Mouse (Mus musculus) lung, embryonic 15.5 days (tissue): ENCODE results near the gene Urm1. TPM values are rescaled to one million over a fixed set of nuclear protein-coding genes. Genes with fewer than 3 reads are reported as not detected.
"Not testable (repeated sequence)": the region's sequence is repeated elsewhere in the genome, so short reads cannot be mapped to it uniquely, and the experiment has no call there.

Source experiments
- ATAC-seq: fragments of 200-750 bp; cut with Nextera tagmentation; 2 replicates; pipeline ENCODE4 v1.8.0; 2017; ENCODE audit warnings: moderate number of reproducible peaks, borderline replicate concordance; ENCODE audit not compliant: low FRiP score, low TSS enrichment; ENCODE audit errors: extremely low read depth
- H3K27ac ChIP-seq: fragments of 300-500 bp; sonication (generic); 2 replicates; pipeline ENCODE4 v1.5.1; 2015; ENCODE audit warnings: moderate library complexity, mild to moderate bottlenecking, inconsistent platforms
- H3K27me3 ChIP-seq: fragments of 300-500 bp; sonication (generic); 2 replicates; pipeline ENCODE4 v1.6.1; 2015; ENCODE audit warnings: inconsistent platforms
- H3K36me3 ChIP-seq: fragments of 300-500 bp; sonication (generic); 2 replicates; pipeline ENCODE4 v1.6.1; 2015; ENCODE audit warnings: inconsistent platforms
- H3K4me1 ChIP-seq: fragments of 300-500 bp; sonication (generic); 2 replicates; pipeline ENCODE4 v1.6.1; 2015; ENCODE audit warnings: inconsistent platforms
- H3K4me2 ChIP-seq: fragments of 300-500 bp; sonication (generic); 2 replicates; pipeline ENCODE4 v1.6.1; 2015; ENCODE audit warnings: inconsistent platforms, mild to moderate bottlenecking, moderate library complexity
- H3K4me3 ChIP-seq: fragments of 300-500 bp; sonication (generic); 2 replicates; pipeline ENCODE4 v1.5.1; 2015; ENCODE audit warnings: mild to moderate bottlenecking, inconsistent platforms
- H3K9ac ChIP-seq: fragments of 300-500 bp; sonication (generic); 2 replicates; pipeline ENCODE4 v1.6.1; 2015; ENCODE audit warnings: inconsistent platforms
- H3K9me3 ChIP-seq: fragments of 300-500 bp; sonication (generic); 2 replicates; pipeline ENCODE4 v1.6.1; 2016; ENCODE audit warnings: inconsistent platforms
- WGBS: fragments of 180-500 bp; shearing (Covaris S2); methylation state at CpG from one replicate; pipeline ENCODE4 v1.1.7; 2015; 5-methylcytosine and 5-hydroxymethylcytosine counted together
- polyA plus RNA-seq: library from polyadenylated mRNA; unstranded; fragments of >200 nt; fragmentation: Nextera tagmentation; extraction: Ambion mirVana; gene quantifications from 2 replicates; pipeline ENCODE4 v1.2.1, GENCODE M21; 2015

Urm1 gene
- 22.0 and 27.2 TPM in 2 replicates for polyA plus RNA-seq

DNA sequence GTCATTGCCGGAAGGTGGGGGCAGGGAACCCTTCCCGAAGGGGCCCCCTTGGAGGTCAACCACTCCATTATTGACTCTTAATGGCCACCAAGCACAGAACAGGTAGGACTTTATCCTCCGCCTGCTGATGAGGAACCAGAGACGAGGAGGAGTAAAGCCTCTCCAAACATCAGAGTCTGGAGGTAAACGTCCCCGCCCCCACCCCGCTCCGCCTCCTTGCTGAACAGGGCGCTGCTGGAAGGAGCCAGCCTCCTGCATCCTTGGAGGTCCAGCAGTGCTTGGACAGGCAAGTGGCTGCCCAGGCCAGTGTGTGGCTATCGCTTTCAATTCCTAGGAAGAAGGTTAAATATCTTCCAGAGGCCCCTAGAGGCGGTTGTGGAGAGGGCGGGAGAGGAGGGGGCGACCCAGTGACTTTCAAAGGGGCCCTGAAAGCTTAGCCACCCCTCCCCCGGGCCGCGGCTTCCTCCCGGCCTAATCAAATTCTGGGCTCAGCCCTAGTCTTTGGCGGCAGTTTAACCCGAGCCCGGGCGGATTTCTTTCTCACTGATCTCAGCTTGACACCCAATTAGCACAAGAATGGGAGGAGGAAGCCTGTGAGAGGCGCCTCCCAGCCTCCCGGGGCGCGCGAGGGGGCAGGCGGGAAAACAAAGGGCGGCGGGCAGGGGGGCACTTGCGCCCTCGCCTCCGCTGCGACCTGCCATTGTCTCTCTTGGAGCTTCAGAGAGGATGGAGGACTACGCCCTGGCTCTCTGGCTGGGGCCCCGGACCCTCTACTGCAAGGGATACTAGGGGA, at the start of gene Urm1:
TSS of gene Urm1 (plus strand) at position 51 of the 793 bp plus-strand sequence.
- peak; percentile 87 for ATAC-seq
- peak within 1 kb of the TSS; percentile 95 for H3K27ac ChIP-seq
- under 1% methylated on average over 35 of the region's 35 CpGs for WGBS
- H3K4me3 ChIP-seq = peak within 1 kb of the TSS; percentile 51
- no peaks in the 10 kb centered on the region for H3K27me3 ChIP-seq
- peak within 1 kb of the TSS; percentile 66 for H3K9ac ChIP-seq
- H3K9me3 ChIP-seq = no peaks in the 10 kb centered on the region
- H3K36me3 ChIP-seq = no peaks in the 10 kb centered on the region
- peaks cover 22% of the 10 kb centered on the region for H3K4me1 ChIP-seq
- peak within 1 kb of the TSS; percentile 81 for H3K4me2 ChIP-seq

- ATAC-seq = no peak
- H3K4me3 ChIP-seq = no peak overlapping the region
Measured at GRCm38 (mm10) chr2:29770162-29770561, 49.7 kb upstream of the Urm1 start.

DNA sequence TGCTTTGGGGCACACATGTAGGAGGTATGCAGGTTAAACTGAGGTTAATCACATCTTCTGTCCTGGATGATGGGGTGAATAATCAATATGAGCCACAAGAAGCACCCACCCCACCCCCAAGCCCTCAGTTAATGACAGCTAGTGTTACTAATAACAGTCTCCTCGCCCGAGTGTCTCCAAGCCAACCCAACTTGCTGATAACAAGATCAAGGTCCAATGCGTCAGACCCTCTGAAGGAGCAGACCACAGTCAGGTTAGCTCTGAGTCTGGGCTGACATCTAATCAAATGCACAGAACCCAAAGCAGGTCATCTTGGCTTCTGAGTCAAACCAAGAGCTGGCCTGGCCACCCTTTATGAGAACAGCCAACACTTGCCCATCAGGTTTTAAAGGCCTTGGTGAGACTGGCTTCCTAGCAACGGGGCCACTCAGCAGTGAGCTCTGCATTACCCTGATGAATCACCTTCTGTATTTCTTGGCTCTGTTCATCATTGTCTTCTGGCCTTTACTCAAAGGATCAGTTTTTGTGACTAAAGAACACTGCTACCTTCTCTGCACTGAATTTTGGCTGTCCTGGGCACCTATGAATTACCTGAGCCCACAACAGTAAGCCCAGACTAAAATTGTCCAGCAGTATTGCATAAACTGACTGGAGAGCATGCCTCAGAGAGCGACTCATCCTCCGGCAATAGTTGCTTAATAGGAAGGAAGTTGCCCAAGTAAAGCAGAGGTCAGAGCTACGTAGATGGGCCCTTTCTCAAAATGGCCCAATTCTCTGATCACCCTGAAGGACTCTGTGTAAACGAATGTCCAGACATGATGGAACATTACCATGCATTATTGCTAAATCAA, 48.0 kb upstream of the Urm1 start:
- Histone ChIP-seq H3K9me3 (no peaks in the 10 kb centered on the region), H3K36me3 (peaks cover 11% of the 10 kb centered on the region; the same call in 1 of the 2 replicates), H3K4me3 (no peak overlapping the region), H3K27me3 (no peaks in the 10 kb centered on the region), H3K4me1 (0 out of 2 replicates have a peak, but pooled peaks cover 5% of the 10 kb centered on the region), H3K4me2 (no peak overlapping the region), H3K27ac (no peak overlapping the region), H3K9ac (no peak overlapping the region)
- WGBS = 65% methylated on average over 8 of the region's 8 CpGs
- no peak for ATAC-seq

More at GRCm38 (mm10) chr2:29770162-29770561, 49.7 kb upstream of the Urm1 start:
- H3K4me2 ChIP-seq = no peak overlapping the region
- no peaks in the 10 kb centered on the region for H3K27me3 ChIP-seq
- H3K9me3 ChIP-seq = no peaks in the 10 kb centered on the region
- H3K27ac ChIP-seq = no peak overlapping the region
- no peaks in the 10 kb centered on the region for H3K36me3 ChIP-seq
- no peak overlapping the region for H3K9ac ChIP-seq
- 0 out of 2 replicates have a peak, but pooled peaks cover 5% of the 10 kb centered on the region for H3K4me1 ChIP-seq

GRCm38 (mm10) chr2:29773323-29773722, 46.6 kb upstream of the Urm1 start:
- Histone ChIP-seq H3K27ac (no peak overlapping the region), H3K36me3 (peaks cover 26% of the 10 kb centered on the region), H3K9ac (no peak overlapping the region), H3K9me3 (no peaks in the 10 kb centered on the region), H3K27me3 (no peaks in the 10 kb centered on the region), H3K4me3 (no peak overlapping the region), H3K4me1 (0 out of 2 replicates have a peak, but pooled peaks cover 1% of the 10 kb centered on the region), H3K4me2 (no peak overlapping the region)
- WGBS = 85% methylated on average over 4 of the region's 4 CpGs
- ATAC-seq = no peak

DNA sequence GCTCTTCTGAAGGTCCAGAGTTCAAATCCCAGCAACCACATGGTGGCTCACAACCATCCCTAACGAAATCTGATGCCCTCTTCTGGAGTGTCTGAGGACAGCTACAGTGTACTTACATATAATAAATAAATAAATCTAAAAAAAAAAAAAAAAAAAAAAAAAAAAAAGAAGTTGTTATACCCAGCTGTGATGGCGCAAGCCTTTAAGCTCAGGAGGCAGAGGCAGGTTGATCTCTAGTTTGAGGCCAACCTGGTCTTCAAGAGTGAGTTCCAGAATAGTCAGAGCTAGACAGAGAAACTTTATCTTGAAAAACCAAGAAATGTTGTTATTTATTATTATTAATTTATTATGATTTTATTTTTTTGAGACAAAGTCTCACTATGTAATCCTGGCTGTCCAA, 38.6 kb upstream of the Urm1 start:
- not testable (repeated sequence) for H3K4me1 ChIP-seq, H3K27ac ChIP-seq, H3K4me2 ChIP-seq, H3K9me3 ChIP-seq, H3K27me3 ChIP-seq, H3K4me3 ChIP-seq, ATAC-seq, H3K9ac ChIP-seq
- 95% methylated on average over 2 of the region's 2 CpGs for WGBS
- H3K36me3 ChIP-seq = peaks cover 89% of the 10 kb centered on the region

GRCm38 (mm10) chr2:29784290-29784689, 35.6 kb upstream of the Urm1 start:
- Histone ChIP-seq H3K9me3 (no peaks in the 10 kb centered on the region), H3K36me3 (peaks cover 61% of the 10 kb centered on the region), H3K27me3 (no peaks in the 10 kb centered on the region), H3K4me1 (peaks cover 19% of the 10 kb centered on the region), H3K4me3 (no peak overlapping the region), H3K4me2 (no peak overlapping the region), H3K9ac (no peak overlapping the region), H3K27ac (0 out of 2 replicates have a peak overlapping the region, but pooled peaks have one; percentile 41)
- WGBS = 70% methylated on average over 4 of the region's 4 CpGs
- ATAC-seq = 0 out of 2 replicates have a peak, but pooled peaks have one; percentile 15

- no peaks in the 10 kb centered on the region for H3K9me3 ChIP-seq
- peak within 1 kb of the TSS; percentile 65 for H3K27ac ChIP-seq
- H3K4me3 ChIP-seq = peak within 1 kb of the TSS; percentile 74
- peak within 1 kb of the TSS; percentile 74 for H3K4me2 ChIP-seq
- peaks cover 51% of the 10 kb centered on the region for H3K36me3 ChIP-seq
- peak within 1 kb of the TSS; percentile 66 for H3K9ac ChIP-seq
- H3K27me3 ChIP-seq = no peaks in the 10 kb centered on the region
- peak; percentile 89; the same call in 1 of the 2 replicates for ATAC-seq
- H3K4me1 ChIP-seq = peaks cover 19% of the 10 kb centered on the region
- WGBS = under 1% methylated on average over 31 of the region's 31 CpGs
Measured at GRCm38 (mm10) chr2:29787104-29787917, 32.6 kb upstream of the Urm1 start, which contains the start of gene Coq4. Coq4 (plus strand) TSS chr2:29787493.

GRCm38 (mm10) chr2:29787937-29788681, 31.8 kb upstream of the Urm1 start, which contains the start of gene Trub2:
Trub2 (minus strand) TSS chr2:29788502.
- ATAC-seq = peak; percentile 83
- WGBS = under 1% methylated on average over 45 of the region's 45 CpGs
- peaks cover 43% of the 10 kb centered on the region; the same call in 1 of the 2 replicates for H3K36me3 ChIP-seq
- peak within 1 kb of the TSS; percentile 65 for H3K27ac ChIP-seq
- peak within 1 kb of the TSS; percentile 74 for H3K4me3 ChIP-seq
- H3K4me1 ChIP-seq = peaks cover 19% of the 10 kb centered on the region
- H3K9me3 ChIP-seq = no peaks in the 10 kb centered on the region
- peak within 1 kb of the TSS; percentile 74 for H3K4me2 ChIP-seq
- peak within 1 kb of the TSS; percentile 66 for H3K9ac ChIP-seq
- H3K27me3 ChIP-seq = no peaks in the 10 kb centered on the region

GRCm38 (mm10) chr2:29792772-29793487, 26.9 kb upstream of the Urm1 start:
- Histone ChIP-seq H3K4me3 (no peak overlapping the region), H3K27me3 (no peaks in the 10 kb centered on the region), H3K4me2 (no peak overlapping the region), H3K27ac (no peak overlapping the region), H3K9me3 (no peaks in the 10 kb centered on the region), H3K9ac (no peak overlapping the region), H3K36me3 (peaks cover 27% of the 10 kb centered on the region; the same call in 1 of the 2 replicates), H3K4me1 (peaks cover 10% of the 10 kb centered on the region; the same call in 1 of the 2 replicates)
- 83% methylated on average over 2 of the region's 2 CpGs for WGBS
- no peak for ATAC-seq
